Mouse (Mus musculus): Measurements from ENCODE around the gene Gm14180. TPM values are rescaled to one million over a fixed set of nuclear protein-coding genes. Genes with fewer than 3 reads are reported as not detected.
"Not testable (repeated sequence)": the region's sequence is repeated elsewhere in the genome, so short reads cannot be mapped to it uniquely, and the experiment has no call there.

The Gm14180 gene
- polyA plus RNA-seq, 1 experiment from 2014 or later: not detected

DNA sequence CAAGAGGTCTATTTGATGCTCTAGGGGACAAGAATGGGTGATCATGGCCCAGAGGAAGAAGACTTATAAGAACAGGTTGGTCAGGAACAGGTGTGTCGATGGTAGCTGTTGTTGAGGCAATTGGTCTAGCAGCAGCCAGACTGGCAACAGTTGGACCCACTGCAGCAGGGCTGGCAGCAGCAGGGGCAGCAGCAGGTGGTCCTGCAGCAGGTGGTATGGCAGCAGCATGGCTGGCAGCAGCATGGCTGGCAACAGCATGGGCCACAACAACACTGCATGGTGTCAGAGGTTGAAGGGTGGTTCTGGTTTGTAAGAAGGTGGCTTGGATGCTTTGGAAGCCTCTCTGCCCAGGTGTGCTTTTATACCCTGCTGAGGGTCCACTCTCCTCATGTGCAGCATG lies 43.6 kb downstream of the Gm14180 start, which contains the start of gene Gm14190:
Gene Gm14190, minus strand, starts transcription at position 278 of the 400 bp plus-strand sequence.
- Histone ChIP-seq H3K4me3 (ENCODE audit: low read depth, low read length) (no peak within 1 kb of the TSS), H3K4me2 (ENCODE audit: low read depth, severe bottlenecking) (no peak within 1 kb of the TSS), H3K27me3 (ENCODE audit: control insufficient read depth, insufficient read depth, low read length) (no peaks in the 10 kb centered on the region), H3K36me3 (ENCODE audit: control insufficient read depth, insufficient read depth, low read length) (no peaks in the 10 kb centered on the region), H3K27ac (replicated peaks; ENCODE audit: low read depth, low read length) (no peak within 1 kb of the TSS), H3K9ac (ENCODE audit: low read length) (no peak within 1 kb of the TSS), H3K4me1 (ENCODE audit: control insufficient read depth, insufficient read depth, low read length) (no peaks in the 10 kb centered on the region), H3K9me3 (ENCODE audit: control insufficient read depth, low read length) (no peaks in the 10 kb centered on the region)
- no peak for ATAC-seq (ENCODE audit: insufficient number of reproducible peaks, low FRiP score, low TSS enrichment, low read depth)
- 91% methylated on average over 1 of the region's 1 CpGs for WGBS
- DNase-seq (ENCODE audit: low spot score): no peak

DNA sequence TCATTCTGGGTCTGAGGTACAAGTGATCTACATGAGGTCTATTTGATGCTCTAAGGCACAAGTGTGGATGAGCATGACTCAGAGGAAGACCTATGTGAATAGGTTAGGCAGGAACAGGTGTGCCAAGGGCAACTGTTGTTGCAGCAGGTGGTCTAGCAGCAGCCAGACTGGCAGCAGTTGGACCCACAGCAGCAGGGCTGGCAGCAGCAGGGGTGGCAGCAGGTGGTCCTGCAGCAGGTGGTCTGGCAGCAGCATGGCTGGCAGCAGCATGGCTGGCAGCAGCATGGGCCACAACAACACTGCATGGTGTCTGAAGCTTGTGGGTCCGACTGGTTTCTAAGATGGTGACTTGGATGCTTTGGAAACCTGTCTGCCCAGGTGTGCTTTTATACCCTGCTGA lies 48.9 kb downstream of the Gm14180 start:
- WGBS: 76% methylated on average over 1 of the region's 1 CpGs
- H3K27me3 ChIP-seq (ENCODE audit: control insufficient read depth, insufficient read depth, low read length); ATAC-seq (ENCODE audit: insufficient number of reproducible peaks, low FRiP score, low TSS enrichment, low read depth): not testable (repeated sequence)

More for the DNA sequence above, 48.9 kb downstream of the Gm14180 start:
- DNase-seq (ENCODE audit: low spot score); H3K4me3 ChIP-seq (ENCODE audit: low read depth, low read length); H3K9me3 ChIP-seq (ENCODE audit: control insufficient read depth, low read length); H3K36me3 ChIP-seq (ENCODE audit: control insufficient read depth, insufficient read depth, low read length); H3K4me1 ChIP-seq (ENCODE audit: control insufficient read depth, insufficient read depth, low read length); H3K9ac ChIP-seq (ENCODE audit: low read length); H3K4me2 ChIP-seq (ENCODE audit: low read depth, severe bottlenecking); H3K27ac ChIP-seq (replicated peaks; ENCODE audit: low read depth, low read length): not testable (repeated sequence)

Other genes with a start within 250 kb of the Gm14180 start
- gene Krt23, start 241.2 kb downstream of the Gm14180 start, polyA plus RNA-seq (2014; fragmentation: Nextera tagmentation; extraction: Ambion mirVana): 0.24 and 0.35 TPM in 2 replicates
- 0.12 TPM in 1 of 2 replicates, not detected in the other for gene Krt39, start 213.0 kb downstream of the Gm14180 start, polyA plus RNA-seq (2014; fragmentation: Nextera tagmentation; extraction: Ambion mirVana)
- gene Krt40, start 191.1 kb downstream of the Gm14180 start, polyA plus RNA-seq (2014; fragmentation: Nextera tagmentation; extraction: Ambion mirVana): not detected in 2 replicates
- not detected in 2 replicates for gene Krtap3-3, start 183.4 kb downstream of the Gm14180 start, polyA plus RNA-seq (2014; fragmentation: Nextera tagmentation; extraction: Ambion mirVana)
- not detected in 2 replicates for gene Krtap3-2, start 177.4 kb downstream of the Gm14180 start, polyA plus RNA-seq (2014; fragmentation: Nextera tagmentation; extraction: Ambion mirVana)
- gene Gm11939, start 174.8 kb downstream of the Gm14180 start, polyA plus RNA-seq (2014; fragmentation: Nextera tagmentation; extraction: Ambion mirVana): not detected in 2 replicates
- not detected in 2 replicates for gene Krtap3-1, start 167.7 kb downstream of the Gm14180 start, polyA plus RNA-seq (2014; fragmentation: Nextera tagmentation; extraction: Ambion mirVana)
- gene Krtap1-5, start 153.3 kb downstream of the Gm14180 start, polyA plus RNA-seq (2014; fragmentation: Nextera tagmentation; extraction: Ambion mirVana): not detected in 2 replicates
- not detected in 2 replicates for gene Krtap1-4, start 150.6 kb downstream of the Gm14180 start, polyA plus RNA-seq (2014; fragmentation: Nextera tagmentation; extraction: Ambion mirVana)
- gene Krtap1-3, start 143.0 kb downstream of the Gm14180 start, polyA plus RNA-seq (2014; fragmentation: Nextera tagmentation; extraction: Ambion mirVana): not detected in 2 replicates
- not detected in 2 replicates for gene Krtap9-3, start 136.2 kb downstream of the Gm14180 start, polyA plus RNA-seq (2014; fragmentation: Nextera tagmentation; extraction: Ambion mirVana)
- not detected in 2 replicates for gene Gm11938, start 131.0 kb downstream of the Gm14180 start, polyA plus RNA-seq (2014; fragmentation: Nextera tagmentation; extraction: Ambion mirVana)
- gene Gm11937, start 124.1 kb downstream of the Gm14180 start, polyA plus RNA-seq (2014; fragmentation: Nextera tagmentation; extraction: Ambion mirVana): not detected in 2 replicates
- not detected in 2 replicates for gene Krtap2-4, start 119.4 kb downstream of the Gm14180 start, polyA plus RNA-seq (2014; fragmentation: Nextera tagmentation; extraction: Ambion mirVana)
- not detected in 2 replicates for gene Gm11562, start 113.9 kb downstream of the Gm14180 start, polyA plus RNA-seq (2014; fragmentation: Nextera tagmentation; extraction: Ambion mirVana)
- not detected in 2 replicates for gene Krtap4-1, start 106.1 kb downstream of the Gm14180 start, polyA plus RNA-seq (2014; fragmentation: Nextera tagmentation; extraction: Ambion mirVana)
- not detected in 2 replicates for gene Krtap4-2, start 99.2 kb downstream of the Gm14180 start, polyA plus RNA-seq (2014; fragmentation: Nextera tagmentation; extraction: Ambion mirVana)
- gene Krtap4-7, start 90.2 kb downstream of the Gm14180 start, polyA plus RNA-seq (2014; fragmentation: Nextera tagmentation; extraction: Ambion mirVana): not detected in 2 replicates
- not detected in 2 replicates for gene Gm11555, start 84.1 kb downstream of the Gm14180 start, polyA plus RNA-seq (2014; fragmentation: Nextera tagmentation; extraction: Ambion mirVana)
- gene Gm11563, start 75.3 kb downstream of the Gm14180 start, polyA plus RNA-seq (2014; fragmentation: Nextera tagmentation; extraction: Ambion mirVana): not detected in 2 replicates
- gene Krtap4-6, start 68.3 kb downstream of the Gm14180 start, polyA plus RNA-seq (2014; fragmentation: Nextera tagmentation; extraction: Ambion mirVana): not detected in 2 replicates
- not detected in 2 replicates for gene Gm14190, start 43.5 kb downstream of the Gm14180 start, polyA plus RNA-seq (2014; fragmentation: Nextera tagmentation; extraction: Ambion mirVana)
- gene Gm11595, start 38.6 kb upstream of the Gm14180 start, polyA plus RNA-seq (2014; fragmentation: Nextera tagmentation; extraction: Ambion mirVana): not detected in 2 replicates
- gene Krtap4-8, start 46.4 kb upstream of the Gm14180 start, polyA plus RNA-seq (2014; fragmentation: Nextera tagmentation; extraction: Ambion mirVana): not detected in 2 replicates
- not detected in 2 replicates for gene Krtap4-9, start 50.9 kb upstream of the Gm14180 start, polyA plus RNA-seq (2014; fragmentation: Nextera tagmentation; extraction: Ambion mirVana)
- not detected in 2 replicates for gene Gm11596, start 59.2 kb upstream of the Gm14180 start, polyA plus RNA-seq (2014; fragmentation: Nextera tagmentation; extraction: Ambion mirVana)
- not detected in 2 replicates for gene Gm11569, start 64.6 kb upstream of the Gm14180 start, polyA plus RNA-seq (2014; fragmentation: Nextera tagmentation; extraction: Ambion mirVana)
- not detected in 2 replicates for gene Gm11554, start 70.2 kb upstream of the Gm14180 start, polyA plus RNA-seq (2014; fragmentation: Nextera tagmentation; extraction: Ambion mirVana)
- gene Krtap4-13, start 75.6 kb upstream of the Gm14180 start, polyA plus RNA-seq (2014; fragmentation: Nextera tagmentation; extraction: Ambion mirVana): not detected in 2 replicates
- gene Gm11564, start 81.4 kb upstream of the Gm14180 start, polyA plus RNA-seq (2014; fragmentation: Nextera tagmentation; extraction: Ambion mirVana): not detected in 2 replicates
- gene 2300003K06Rik, start 103.8 kb upstream of the Gm14180 start, polyA plus RNA-seq (2014; fragmentation: Nextera tagmentation; extraction: Ambion mirVana): not detected in 2 replicates
- not detected in 2 replicates for gene Krtap4-16, start 117.3 kb upstream of the Gm14180 start, polyA plus RNA-seq (2014; fragmentation: Nextera tagmentation; extraction: Ambion mirVana)
- not detected in 2 replicates for gene Gm11568, start 123.6 kb upstream of the Gm14180 start, polyA plus RNA-seq (2014; fragmentation: Nextera tagmentation; extraction: Ambion mirVana)
- not detected in 2 replicates for gene Gm11559, start 130.2 kb upstream of the Gm14180 start, polyA plus RNA-seq (2014; fragmentation: Nextera tagmentation; extraction: Ambion mirVana)
- gene Krtap9-1, start 139.1 kb upstream of the Gm14180 start, polyA plus RNA-seq (2014; fragmentation: Nextera tagmentation; extraction: Ambion mirVana): not detected in 2 replicates
- not detected in 2 replicates for gene Gm11567, start 144.9 kb upstream of the Gm14180 start, polyA plus RNA-seq (2014; fragmentation: Nextera tagmentation; extraction: Ambion mirVana)
- not detected in 2 replicates for gene Krtap31-1, start 173.6 kb upstream of the Gm14180 start, polyA plus RNA-seq (2014; fragmentation: Nextera tagmentation; extraction: Ambion mirVana)
- not detected in 2 replicates for gene Gm11565, start 180.5 kb upstream of the Gm14180 start, polyA plus RNA-seq (2014; fragmentation: Nextera tagmentation; extraction: Ambion mirVana)
- gene Krtap31-2, start 202.0 kb upstream of the Gm14180 start, polyA plus RNA-seq (2014; fragmentation: Nextera tagmentation; extraction: Ambion mirVana): not detected in 2 replicates
- not detected in 2 replicates for gene Krtap9-5, start 214.2 kb upstream of the Gm14180 start, polyA plus RNA-seq (2014; fragmentation: Nextera tagmentation; extraction: Ambion mirVana)
- gene Krtap29-1, start 244.8 kb upstream of the Gm14180 start, polyA plus RNA-seq (2014; fragmentation: Nextera tagmentation; extraction: Ambion mirVana): not detected in 2 replicates